Mouse (Mus musculus): ENCODE results near the gene Il13ra2.

- TF ChIP-seq GATA1 (IDR thresholded peaks at IDR 0.05; ENCODE audit: borderline replicate concordance, low read length) (no peak), FLI1 (IDR thresholded peaks at IDR 0.05; ENCODE audit: low read length) (no peak)
These were observed 761 bp upstream of the Il13ra2 start for GRCm38 (mm10) chrX:147429753-147430152.

Data from megakaryocyte, embryonic 14.5 days (primary cell).